Mouse (Mus musculus) brain, adult 10 weeks (tissue): ENCODE data around the gene Gna12. TPM values are rescaled to one million over a fixed set of nuclear protein-coding genes. Genes with fewer than 3 reads are reported as not detected.

Experiments
- polyA plus RNA-seq: library from polyadenylated mRNA; stranded (reverse); fragments of 350-450 nt; fragmentation: Illumina TruSeq; extraction: RNeasy Lipid Tissue Mini Kit (QIAGEN cat#74804); gene quantifications from one replicate; pipeline ENCODE4 v1.2.3, GENCODE M21; 2015; ENCODE audit warnings: low read depth, low replicate concordance

Gna12 gene
- 69.4 TPM for polyA plus RNA-seq

GRCm38 (mm10) chr5:140830314-140831063 lies at the start of gene Gna12:
Gna12 (minus strand) TSS chr5:140830431.

GRCm38 (mm10) chr5:140723822-140724221 lies 106.4 kb downstream of the Gna12 start, which contains the start of gene Amz1:
Amz1 (plus strand) TSS chr5:140724127.

Other genes starting within 250 kb of the Gna12 start
- 20.9 TPM for gene Lfng, start 223.1 kb downstream of the Gna12 start, polyA plus RNA-seq
- gene Ttyh3, start 181.4 kb downstream of the Gna12 start, polyA plus RNA-seq, result 103 TPM
- 43.1 TPM for gene Iqce, start 128.1 kb downstream of the Gna12 start, polyA plus RNA-seq
- 13.8 TPM for gene Brat1, start 125.4 kb downstream of the Gna12 start, polyA plus RNA-seq
- gene Amz1, start 106.3 kb downstream of the Gna12 start, polyA plus RNA-seq, result 9.6 TPM
- not detected for gene Card11, start 170.2 kb upstream of the Gna12 start, polyA plus RNA-seq